Mouse (Mus musculus): ENCODE data around the gene Ttf1. TPM values are rescaled to one million over a fixed set of nuclear protein-coding genes. Genes with fewer than 3 reads are reported as not detected.

Ttf1 gene
- total RNA-seq (2023), result 26.5 TPM

GRCm38 (mm10) chr2:29060135-29060597, at the start of gene Ttf1:
Ttf1 (plus strand) TSS chr2:29060262.

GRCm38 (mm10) chr2:29054991-29055390, 5.1 kb upstream of the Ttf1 start, which contains the start of gene Cfap77:
Cfap77 (minus strand) TSS chr2:29055066.

GRCm38 (mm10) chr2:29123907-29124569, 64.0 kb downstream of the Ttf1 start, which contains the start of gene Setx:
Setx (plus strand) TSS chr2:29124181.

Other genes starting within 250 kb of the Ttf1 start
- gene Gtf3c4, start 219.9 kb upstream of the Ttf1 start, total RNA-seq (2023), result 11.6 TPM
- gene Ddx31, start 219.9 kb upstream of the Ttf1 start, total RNA-seq (2023), result 23.3 TPM
- not detected for gene Barhl1, start 143.6 kb upstream of the Ttf1 start, total RNA-seq (2023)
- gene Cfap77, start 5.2 kb upstream of the Ttf1 start, total RNA-seq (2023), result not detected
- 137 TPM for gene Setx, start 63.9 kb downstream of the Ttf1 start, total RNA-seq (2023)
- 14.3 TPM for gene Ntng2, start 192.7 kb downstream of the Ttf1 start, total RNA-seq (2023)